Mouse (Mus musculus): Measurements from ENCODE around the gene Wnt10a. TPM values are rescaled to one million over a fixed set of nuclear protein-coding genes. Genes with fewer than 3 reads are reported as not detected.
"Not testable (repeated sequence)": the region's sequence is repeated elsewhere in the genome, so short reads cannot be mapped to it uniquely, and the experiment has no call there.

Wnt10a gene
- polyA plus RNA-seq, 1 experiment from 2014 or later, result 9.0 TPM

DNA sequence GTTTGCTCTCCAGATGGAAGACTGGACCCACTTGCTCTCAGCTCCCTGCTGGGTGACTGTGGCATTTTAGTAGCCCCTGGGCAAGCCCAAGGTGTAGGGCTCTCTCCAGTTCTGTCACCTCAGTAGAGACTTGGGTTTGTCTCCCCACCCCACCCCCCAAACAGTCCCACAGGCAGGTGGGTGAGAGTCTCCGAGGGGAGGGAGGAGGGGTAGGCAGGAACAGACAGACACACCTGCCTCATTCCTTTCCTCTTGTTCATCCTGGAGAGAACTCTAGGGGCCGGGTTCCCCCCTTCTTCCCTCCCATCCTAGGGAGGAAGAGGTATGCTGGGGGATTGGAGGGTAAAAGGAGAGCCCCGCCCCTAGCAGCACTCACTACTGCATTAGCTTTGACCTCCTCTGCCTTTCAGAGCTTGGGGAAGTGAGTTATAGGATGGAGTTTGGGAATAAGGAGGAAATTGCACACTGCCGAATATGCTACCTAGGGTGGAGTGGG lies 14.1 kb downstream of the Wnt10a start:
- Histone ChIP-seq H3K9me3 (no peaks in the 10 kb centered on the region), H3K4me2 (no peak overlapping the region), H3K27ac (peak overlapping the region; percentile 59; the same call in 1 of the 2 replicates), H3K27me3 (peaks cover 87% of the 10 kb centered on the region), H3K9ac (no peak overlapping the region), H3K36me3 (no peaks in the 10 kb centered on the region), H3K4me3 (no peak overlapping the region), H3K4me1 (peaks cover 57% of the 10 kb centered on the region)
- 21% methylated on average over 4 of the region's 4 CpGs for WGBS
- no peak for ATAC-seq (ENCODE audit: insufficient number of reproducible peaks, low FRiP score, low TSS enrichment, low read depth)

DNA sequence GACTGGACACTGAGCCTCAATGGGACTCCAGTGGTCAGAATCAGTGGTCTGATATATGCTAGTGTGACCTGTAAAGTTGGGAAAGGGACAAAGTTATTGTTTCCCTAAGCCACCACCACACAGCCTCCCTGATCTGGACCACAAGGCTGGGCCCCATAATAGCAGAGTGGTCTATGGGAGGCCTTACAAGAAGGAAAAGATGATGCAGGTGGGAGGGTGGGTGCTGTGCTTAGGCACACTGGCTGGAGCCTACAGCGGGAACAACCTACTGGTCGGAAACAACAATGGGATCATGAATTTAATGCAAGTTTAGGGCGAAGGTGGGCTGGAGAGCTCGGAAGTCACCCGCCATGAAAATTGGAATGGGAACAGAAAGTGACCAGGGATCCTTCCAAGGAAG lies 14.5 kb downstream of the Wnt10a start:
- no peak for ATAC-seq (ENCODE audit: insufficient number of reproducible peaks, low FRiP score, low TSS enrichment, low read depth)
- Histone ChIP-seq H3K27ac (no peak overlapping the region), H3K9ac (no peak overlapping the region), H3K36me3 (no peaks in the 10 kb centered on the region), H3K27me3 (peaks cover 82% of the 10 kb centered on the region), H3K9me3 (no peaks in the 10 kb centered on the region), H3K4me2 (no peak overlapping the region), H3K4me1 (peaks cover 52% of the 10 kb centered on the region), H3K4me3 (no peak overlapping the region)
- WGBS, result 22% methylated on average over 5 of the region's 5 CpGs

DNA sequence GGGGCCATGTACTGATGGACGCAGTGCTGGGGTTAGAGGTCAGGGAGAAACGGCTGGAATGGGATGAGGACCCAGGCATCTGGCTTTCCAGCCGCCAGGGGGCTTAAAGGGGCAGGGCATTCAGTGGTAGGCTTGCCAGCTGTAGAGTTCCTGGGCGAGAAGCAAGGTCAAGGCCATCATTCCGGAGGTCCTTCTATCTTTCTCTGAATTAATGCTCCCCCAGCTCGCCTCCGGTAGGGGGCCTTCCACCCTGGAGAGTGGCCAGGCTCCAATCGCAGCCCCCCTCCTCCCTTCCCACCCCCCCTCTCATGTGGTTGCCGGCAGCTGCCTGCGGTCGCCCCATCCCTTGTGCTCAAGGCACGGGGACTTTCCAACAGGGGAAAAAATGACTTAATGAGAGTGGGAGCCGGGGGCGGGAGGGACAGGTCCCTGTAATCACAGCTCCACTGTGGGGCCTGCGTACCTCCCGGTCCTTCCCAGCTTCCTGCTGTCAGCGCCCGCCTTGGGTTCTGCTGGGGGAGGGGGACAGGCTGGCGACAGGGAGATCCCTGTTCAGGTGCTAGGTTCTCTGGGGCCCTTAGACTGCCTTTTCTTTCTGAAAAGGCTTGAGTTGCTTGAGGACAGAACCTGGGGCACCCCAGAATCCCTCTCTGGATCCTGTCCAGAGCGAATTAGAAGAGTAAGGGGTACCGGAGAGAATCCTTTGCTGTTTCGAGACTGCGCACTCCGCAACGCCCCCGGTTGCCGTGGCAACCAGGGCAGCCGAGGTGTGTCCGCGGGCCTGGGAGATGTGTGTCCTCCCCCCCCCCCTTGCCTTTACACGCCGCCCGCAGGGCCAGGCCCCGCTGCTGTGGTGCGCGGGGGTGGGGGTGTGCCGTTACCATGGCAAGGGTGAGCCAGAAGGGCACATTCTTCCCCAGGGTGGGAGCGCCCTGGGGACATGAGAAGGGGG lies 15.3 kb downstream of the Wnt10a start:
- H3K27ac ChIP-seq, result peak overlapping the region; percentile 38
- 0 out of 2 replicates have a peak, but pooled peaks have one; percentile 20 for ATAC-seq (ENCODE audit: insufficient number of reproducible peaks, low FRiP score, low TSS enrichment, low read depth)
- H3K4me1 ChIP-seq, result peaks cover 50% of the 10 kb centered on the region
- no peaks in the 10 kb centered on the region for H3K9me3 ChIP-seq
- peak overlapping the region; percentile 46 for H3K4me2 ChIP-seq
- H3K4me3 ChIP-seq, result peak overlapping the region; percentile 24
- H3K36me3 ChIP-seq, result no peaks in the 10 kb centered on the region
- no peak overlapping the region for H3K9ac ChIP-seq
- 2% methylated on average over 37 of the region's 38 CpGs for WGBS
- peaks cover 77% of the 10 kb centered on the region for H3K27me3 ChIP-seq

DNA sequence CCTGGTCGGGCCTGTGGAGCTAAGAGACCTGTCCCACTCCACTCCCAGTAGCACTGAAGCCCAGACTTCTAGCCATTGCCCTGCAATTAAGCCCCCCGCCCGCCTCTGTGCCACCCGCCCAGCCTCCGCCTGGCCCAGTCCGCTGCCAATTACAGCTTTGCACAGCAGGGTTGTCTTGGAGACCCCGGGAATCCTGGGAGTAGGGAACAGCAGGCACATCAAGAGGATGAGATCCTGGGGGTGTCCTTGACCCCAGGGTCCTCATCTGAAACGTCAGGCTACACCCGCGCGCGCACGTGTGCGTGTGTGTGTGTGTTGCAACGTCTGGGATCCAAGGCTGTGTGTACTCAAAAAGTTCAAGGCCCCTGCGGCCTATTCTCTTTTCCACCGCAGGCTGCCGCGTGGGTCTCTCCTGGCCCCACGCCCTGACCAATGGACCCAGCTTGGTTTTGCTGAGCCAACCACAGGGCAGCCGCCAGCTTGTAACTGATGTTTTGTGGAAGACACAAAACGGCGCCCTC lies 16.3 kb downstream of the Wnt10a start:
- 9% methylated on average over 23 of the region's 23 CpGs for WGBS
- Histone ChIP-seq H3K27ac (peak overlapping the region; percentile 38), H3K36me3 (no peaks in the 10 kb centered on the region), H3K4me2 (peak overlapping the region; percentile 46), H3K9ac (no peak overlapping the region), H3K27me3 (peaks cover 67% of the 10 kb centered on the region), H3K9me3 (no peaks in the 10 kb centered on the region), H3K4me3 (peak overlapping the region; percentile 7; the same call in 1 of the 2 replicates), H3K4me1 (peaks cover 43% of the 10 kb centered on the region)
- no peak for ATAC-seq (ENCODE audit: insufficient number of reproducible peaks, low FRiP score, low TSS enrichment, low read depth)

DNA sequence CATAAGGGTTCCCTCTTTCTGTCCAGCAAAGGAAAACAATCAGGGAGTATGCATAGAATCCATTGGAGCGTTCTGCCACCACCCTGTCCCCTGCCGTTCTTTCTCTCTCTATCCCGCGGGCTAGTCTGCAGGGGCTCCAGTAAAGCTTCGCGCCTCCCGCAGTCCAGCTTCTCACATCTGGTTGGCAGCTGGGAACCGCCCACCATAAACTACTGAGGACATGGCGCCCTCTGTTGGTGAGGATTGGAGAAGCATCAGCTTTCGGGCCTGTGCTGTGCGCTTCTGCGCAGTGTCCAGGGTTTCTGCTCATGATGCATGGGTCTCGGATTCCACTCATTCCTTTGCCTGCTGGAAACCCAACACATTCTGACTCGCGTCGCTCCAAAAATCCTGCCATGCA lies 16.8 kb downstream of the Wnt10a start:
- H3K4me2 ChIP-seq, result peak overlapping the region; percentile 46
- peak; percentile 66 for ATAC-seq (ENCODE audit: insufficient number of reproducible peaks, low FRiP score, low TSS enrichment, low read depth)
- peak overlapping the region; percentile 38 for H3K27ac ChIP-seq
- H3K9ac ChIP-seq, result no peak overlapping the region
- H3K27me3 ChIP-seq, result peaks cover 62% of the 10 kb centered on the region
- WGBS, result under 1% methylated on average over 16 of the region's 16 CpGs
- peak overlapping the region; percentile 30 for H3K4me3 ChIP-seq
- H3K9me3 ChIP-seq, result no peaks in the 10 kb centered on the region
- no peaks in the 10 kb centered on the region for H3K36me3 ChIP-seq
- H3K4me1 ChIP-seq, result peaks cover 39% of the 10 kb centered on the region

DNA sequence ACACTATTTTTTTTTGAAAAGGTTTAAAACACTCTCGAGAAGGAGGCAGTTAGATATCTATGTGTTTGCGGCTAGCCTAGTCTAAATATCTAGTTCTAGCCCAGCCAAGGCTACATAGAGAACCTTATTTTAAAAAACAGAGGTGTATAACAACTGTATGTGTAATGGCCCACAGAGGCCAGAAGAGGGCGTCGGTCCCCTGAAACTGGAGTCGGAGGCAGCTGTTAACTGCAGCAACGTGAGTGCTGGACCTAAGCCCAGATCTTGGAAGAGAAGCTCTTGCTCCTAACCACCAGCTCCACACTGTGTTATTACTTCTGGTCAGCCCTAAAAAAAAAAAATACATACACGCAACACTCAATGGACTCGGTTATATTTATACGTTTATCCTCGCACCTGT lies 17.7 kb downstream of the Wnt10a start:
- 50% methylated on average over 10 of the region's 10 CpGs for WGBS
- no peaks in the 10 kb centered on the region for H3K9me3 ChIP-seq

DNA sequence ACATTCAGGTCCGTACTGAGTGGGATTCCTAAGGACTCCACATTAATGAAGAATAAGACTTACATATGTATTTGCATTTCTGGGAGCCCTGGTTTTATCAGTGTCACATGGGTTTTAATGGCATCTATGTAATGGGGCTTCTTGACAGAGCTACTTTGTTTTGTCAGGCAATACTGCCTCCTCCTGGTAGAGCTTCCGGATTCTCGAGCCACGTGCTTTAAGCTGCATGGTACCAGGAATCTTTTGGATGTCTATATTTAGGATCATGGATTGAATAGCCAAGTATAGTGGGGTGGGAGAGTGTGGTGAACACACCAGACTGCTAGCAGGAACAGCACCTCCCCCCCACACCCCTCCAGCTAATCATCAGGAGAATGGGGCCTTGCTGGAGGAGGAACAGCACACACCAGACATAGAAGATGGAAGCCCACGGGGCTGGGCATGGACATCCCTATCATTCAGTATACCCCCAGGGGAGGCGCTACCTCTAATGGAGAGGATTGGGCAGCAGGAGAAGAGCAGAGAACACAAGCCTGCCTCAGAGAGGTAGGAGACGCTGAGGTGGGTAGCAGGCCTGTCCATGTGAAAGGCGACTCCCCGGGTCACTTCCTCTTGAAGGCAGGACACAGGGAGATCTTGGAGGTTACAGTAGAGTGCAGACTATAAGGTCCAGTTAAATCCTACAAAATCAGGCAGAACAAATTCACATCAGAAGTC lies 23.8 kb downstream of the Wnt10a start:
- Histone ChIP-seq H3K4me3 (no peak overlapping the region), H3K4me2 (no peak overlapping the region), H3K9ac (no peak overlapping the region), H3K36me3 (no peaks in the 10 kb centered on the region), H3K27me3 (peaks cover 1% of the 10 kb centered on the region; the same call in 1 of the 2 replicates), H3K4me1 (no peaks in the 10 kb centered on the region), H3K27ac (no peak overlapping the region), H3K9me3 (no peaks in the 10 kb centered on the region)
- 72% methylated on average over 9 of the region's 9 CpGs for WGBS
- ATAC-seq (ENCODE audit: insufficient number of reproducible peaks, low FRiP score, low TSS enrichment, low read depth), result no peak

More for the DNA sequence above, 17.7 kb downstream of the Wnt10a start:
- Histone ChIP-seq H3K9ac (no peak overlapping the region), H3K4me3 (no peak overlapping the region), H3K36me3 (no peaks in the 10 kb centered on the region), H3K4me1 (peaks cover 30% of the 10 kb centered on the region), H3K27me3 (peaks cover 53% of the 10 kb centered on the region), H3K4me2 (no peak overlapping the region), H3K27ac (no peak overlapping the region)
- no peak for ATAC-seq (ENCODE audit: insufficient number of reproducible peaks, low FRiP score, low TSS enrichment, low read depth)

DNA sequence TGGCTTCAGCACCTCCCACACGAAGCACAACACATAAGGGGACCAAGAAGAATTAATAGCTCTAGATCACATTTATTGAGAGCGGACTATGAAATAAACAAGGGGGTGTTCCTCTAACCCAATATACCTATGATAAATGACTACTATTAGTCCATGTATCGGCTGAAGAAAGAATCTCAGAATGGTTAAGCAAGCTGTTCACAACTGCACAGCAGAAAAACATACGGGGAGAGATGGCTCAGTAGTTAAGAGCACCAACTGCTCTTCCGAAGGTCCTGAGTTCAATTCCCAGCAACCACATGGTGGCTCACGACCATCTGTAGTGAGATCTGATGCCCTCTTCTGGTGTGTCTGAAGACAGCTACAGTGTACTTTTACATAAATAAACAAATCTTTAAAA lies 24.6 kb downstream of the Wnt10a start:
- H3K4me2 ChIP-seq; H3K27me3 ChIP-seq; H3K27ac ChIP-seq; H3K36me3 ChIP-seq; ATAC-seq (ENCODE audit: insufficient number of reproducible peaks, low FRiP score, low TSS enrichment, low read depth); H3K4me1 ChIP-seq; H3K4me3 ChIP-seq; H3K9ac ChIP-seq; H3K9me3 ChIP-seq: not testable (repeated sequence)
- 87% methylated on average over 6 of the region's 6 CpGs for WGBS

DNA sequence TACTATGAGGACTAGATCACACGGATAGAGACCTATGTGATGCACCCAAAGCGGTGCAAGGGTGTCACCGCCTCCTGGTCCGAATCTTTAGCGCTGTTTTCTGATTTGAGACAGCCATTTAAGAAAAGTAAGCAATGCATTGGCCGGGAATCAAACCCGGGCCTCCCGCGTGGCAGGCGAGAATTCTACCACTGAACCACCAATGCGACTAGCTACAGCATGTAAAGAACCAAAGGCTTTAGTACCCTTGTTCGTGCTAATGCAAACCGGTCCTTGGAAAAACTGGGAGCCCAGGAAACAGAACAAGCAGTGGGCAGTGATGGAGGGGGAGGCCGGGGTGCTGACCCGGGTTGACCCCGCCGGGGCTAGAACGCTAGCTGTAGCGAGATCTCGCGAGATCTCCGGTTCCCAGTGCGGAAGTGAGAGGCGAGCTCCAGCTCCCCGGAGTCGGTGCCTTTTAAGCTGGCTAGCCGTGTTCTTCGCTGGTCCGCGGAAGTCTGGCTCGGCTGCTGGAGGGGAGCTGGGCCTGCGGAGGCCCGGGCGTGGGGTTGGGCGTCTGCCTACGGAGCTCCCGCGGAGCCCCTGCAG lies 25.4 kb downstream of the Wnt10a start:
- peak overlapping the region; percentile 92 for H3K27ac ChIP-seq
- no peaks in the 10 kb centered on the region for H3K36me3 ChIP-seq
- H3K4me1 ChIP-seq, result no peaks in the 10 kb centered on the region
- ATAC-seq (ENCODE audit: insufficient number of reproducible peaks, low FRiP score, low TSS enrichment, low read depth), result peak; percentile 81
- H3K9ac ChIP-seq, result peak overlapping the region; percentile 67
- H3K27me3 ChIP-seq, result no peaks in the 10 kb centered on the region
- 3% methylated on average over 38 of the region's 38 CpGs for WGBS
- no peaks in the 10 kb centered on the region for H3K9me3 ChIP-seq
- peak overlapping the region; percentile 67 for H3K4me3 ChIP-seq
- peak overlapping the region; percentile 65 for H3K4me2 ChIP-seq

DNA sequence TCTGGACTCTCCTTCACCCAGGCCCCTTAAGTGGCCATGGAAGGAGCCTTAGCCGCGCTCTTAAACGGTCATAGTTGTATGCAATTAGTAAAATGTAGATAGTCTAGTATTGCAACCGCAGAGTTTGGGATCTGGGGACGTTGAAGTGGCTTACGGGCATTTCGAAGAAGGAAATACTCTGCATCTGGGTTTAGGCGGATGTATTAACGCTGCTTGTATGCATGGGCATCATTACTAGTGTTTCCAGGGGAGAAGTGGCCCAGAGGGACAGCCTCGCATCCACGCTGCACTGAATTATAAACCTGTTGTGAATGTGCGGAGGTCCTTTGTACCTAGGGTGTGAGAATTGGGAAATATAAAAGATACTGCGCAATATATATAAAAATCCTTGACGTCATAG lies 25.9 kb downstream of the Wnt10a start:
- H3K4me2 ChIP-seq, result peak overlapping the region; percentile 65
- H3K9ac ChIP-seq, result peak overlapping the region; percentile 67
- no peaks in the 10 kb centered on the region for H3K4me1 ChIP-seq
- no peak; the same call in 1 of the 2 replicates for ATAC-seq (ENCODE audit: insufficient number of reproducible peaks, low FRiP score, low TSS enrichment, low read depth)
- H3K27me3 ChIP-seq, result no peaks in the 10 kb centered on the region
- H3K4me3 ChIP-seq, result peak overlapping the region; percentile 67
- WGBS, result 8% methylated on average over 14 of the region's 14 CpGs
- H3K36me3 ChIP-seq, result no peaks in the 10 kb centered on the region
- H3K27ac ChIP-seq, result peak overlapping the region; percentile 92
- H3K9me3 ChIP-seq, result no peaks in the 10 kb centered on the region

DNA sequence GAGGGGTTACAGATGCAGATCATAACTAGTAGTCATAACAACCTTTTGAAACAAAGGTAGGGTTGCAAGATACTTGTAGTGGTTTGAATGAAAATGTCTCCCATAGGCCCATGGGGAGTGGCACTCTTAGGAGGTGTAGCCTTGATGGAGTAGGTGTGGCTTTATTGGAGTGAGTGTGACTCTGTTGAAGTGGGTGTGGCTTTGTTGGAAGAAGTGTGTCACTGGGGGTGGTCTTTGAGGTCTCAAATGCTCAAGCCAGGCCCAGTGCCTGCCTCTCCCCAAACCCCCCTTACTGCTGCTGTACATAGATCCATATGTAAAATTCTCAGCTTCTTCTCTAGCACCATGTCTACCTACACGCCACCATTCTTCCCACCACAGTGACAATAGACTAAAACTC lies 27.2 kb downstream of the Wnt10a start:
- Histone ChIP-seq H3K36me3 (no peaks in the 10 kb centered on the region), H3K27me3 (no peaks in the 10 kb centered on the region), H3K9ac (no peak overlapping the region), H3K4me1 (no peaks in the 10 kb centered on the region), H3K4me2 (no peak overlapping the region), H3K27ac (no peak overlapping the region), H3K9me3 (no peaks in the 10 kb centered on the region), H3K4me3 (no peak overlapping the region)
- WGBS, result 93% methylated on average over 1 of the region's 1 CpGs
- no peak for ATAC-seq (ENCODE audit: insufficient number of reproducible peaks, low FRiP score, low TSS enrichment, low read depth)
